Mouse (Mus musculus): ENCODE measurements around the gene Phactr1. TPM values are rescaled to one million over a fixed set of nuclear protein-coding genes. Genes with fewer than 3 reads are reported as not detected.

Phactr1 gene
- total and polyA plus RNA-seq, 3 experiments = not detected

DNA sequence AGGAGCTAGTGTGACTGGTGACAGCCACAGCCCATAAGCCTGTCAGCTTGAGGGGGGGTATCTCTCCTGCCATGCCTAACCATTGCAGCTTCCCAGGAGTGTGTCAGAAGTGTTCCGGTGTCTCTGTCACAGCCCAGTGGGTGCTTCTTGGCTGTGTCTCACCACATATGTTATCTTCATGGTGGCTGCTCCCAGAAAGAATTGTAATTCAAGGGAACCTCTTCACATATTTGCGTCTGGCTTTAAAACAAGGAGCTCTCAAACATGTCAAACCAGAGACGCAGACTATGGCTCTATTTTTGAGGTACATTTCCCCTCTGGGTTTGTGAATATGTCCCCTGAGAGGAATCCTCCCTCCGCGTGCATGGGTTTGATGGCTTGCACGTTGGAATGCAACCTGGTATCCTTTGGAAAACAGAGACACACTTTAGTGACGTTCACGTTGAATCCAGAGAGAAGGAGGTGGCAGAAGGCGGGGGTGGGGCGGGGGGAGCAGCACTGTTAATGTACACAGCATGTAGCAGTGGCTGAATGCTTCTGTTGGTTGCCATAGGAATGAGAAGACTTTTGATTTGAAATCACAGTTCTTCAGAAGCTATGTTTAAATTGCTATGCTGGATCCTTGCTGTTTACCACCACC, 8.7 kb upstream of the Phactr1 start:
- Histone ChIP-seq H3K79me2 (ENCODE audit: control insufficient read depth, insufficient read depth, low read length, poor library complexity) (no peaks in the 10 kb centered on the region), H3K4me3 (ENCODE audit: control insufficient read depth in 1 of 2, insufficient read depth in 1 of 2, low read depth in 2 of 2, low read length in 2 of 2) (no peak overlapping the region), H3K4me1 (ENCODE audit: control insufficient read depth in 1 of 2, insufficient read depth in 2 of 2, low read length in 2 of 2) (no peaks in the 10 kb centered on the region), H3K27ac (ENCODE audit: control insufficient read depth, low read depth, low read length) (no peak overlapping the region), H3K9me3 (replicated peaks; ENCODE audit: insufficient read depth, low read length) (no peaks in the 10 kb centered on the region), H3K36me3 (ENCODE audit: control insufficient read depth in 1 of 2, insufficient read depth in 2 of 2, low read length in 2 of 2) (no peaks in the 10 kb centered on the region), H3K27me3 (ENCODE audit: control insufficient read depth in 1 of 2, insufficient read depth in 2 of 2, low read length in 2 of 2) (no peaks in the 10 kb centered on the region), H3K9ac (ENCODE audit: control insufficient read depth, low read depth, low read length, poor library complexity, severe bottlenecking) (no peak overlapping the region)
- no peak for TF ChIP-seq MEF2A (IDR thresholded peaks at IDR 0.05; ENCODE audit: extremely low read depth, insufficient replicate concordance, low read depth, low read length, poor library complexity, severe bottlenecking)
- no peak for DNase-seq (ENCODE audit: low read depth, low spot score)

DNA sequence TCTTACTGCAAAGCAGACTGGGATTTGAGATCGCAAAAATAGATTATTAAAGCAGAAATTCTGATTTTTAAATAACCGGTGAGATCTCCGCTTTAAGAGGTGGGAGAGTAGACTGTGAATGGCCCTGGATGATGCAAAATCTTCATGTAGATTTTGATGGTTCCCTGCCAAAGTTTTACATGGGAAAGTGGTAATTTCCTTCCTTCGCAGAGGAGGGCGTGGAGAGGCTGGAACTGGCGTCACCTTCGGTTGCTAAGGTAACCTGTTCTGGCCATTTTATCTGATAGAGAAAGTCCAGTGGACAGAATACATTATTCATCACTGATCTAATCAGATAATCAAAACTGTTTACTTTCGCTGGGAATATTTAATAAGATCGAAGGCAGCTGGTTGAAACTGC, 876 bp downstream of the Phactr1 start:
- no peaks in the 10 kb centered on the region for H3K9me3 ChIP-seq (replicated peaks; ENCODE audit: insufficient read depth, low read length)
- no peak overlapping the region for H3K9ac ChIP-seq (ENCODE audit: control insufficient read depth, low read depth, low read length, poor library complexity, severe bottlenecking)
- TF ChIP-seq MAFK (IDR thresholded peaks at IDR 0.05; ENCODE audit: borderline replicate concordance, low read depth, low read length) = no peak
- no peak for TF ChIP-seq TCF12 (IDR thresholded peaks at IDR 0.05; ENCODE audit: low read depth, low read length)
- no peak for TF ChIP-seq RCOR1 (IDR thresholded peaks at IDR 0.05; ENCODE audit: low read depth, low read length)
- no peak for TF ChIP-seq SIN3A (IDR thresholded peaks at IDR 0.05; ENCODE audit: low read length)
- no peak for TF ChIP-seq MAZ (IDR thresholded peaks at IDR 0.05; ENCODE audit: low read depth, low read length)
- TF ChIP-seq TAL1 (IDR thresholded peaks at IDR 0.05; ENCODE audit: low read length) = no peak
- no peak for TF ChIP-seq USF2 (IDR thresholded peaks at IDR 0.05; ENCODE audit: borderline replicate concordance in 1 of 2, insufficient read depth in 1 of 2, low read depth in 1 of 2, low read length in 2 of 2)
- no peak for TF ChIP-seq POLR2A (IDR thresholded peaks at IDR 0.05; ENCODE audit: control insufficient read depth in 1 of 2, insufficient read depth in 1 of 2, low read depth in 1 of 2, low read length in 2 of 2, poor library complexity in 1 of 2)
- TF ChIP-seq BHLHE40 (IDR thresholded peaks at IDR 0.05; ENCODE audit: borderline replicate concordance, low read depth, low read length) = no peak
- TF ChIP-seq HCFC1 (IDR thresholded peaks at IDR 0.05; ENCODE audit: low read depth, low read length) = no peak
- H3K27me3 ChIP-seq (ENCODE audit: control insufficient read depth in 1 of 2, insufficient read depth in 2 of 2, low read length in 2 of 2) = no peaks in the 10 kb centered on the region
- H3K36me3 ChIP-seq (ENCODE audit: control insufficient read depth in 1 of 2, insufficient read depth in 2 of 2, low read length in 2 of 2) = no peaks in the 10 kb centered on the region
- H3K4me1 ChIP-seq (ENCODE audit: control insufficient read depth in 1 of 2, insufficient read depth in 2 of 2, low read length in 2 of 2) = no peaks in the 10 kb centered on the region
- DNase-seq (ENCODE audit: low read depth, low spot score) = no peak
- no peak overlapping the region for H3K4me3 ChIP-seq (ENCODE audit: control insufficient read depth in 1 of 2, insufficient read depth in 1 of 2, low read depth in 2 of 2, low read length in 2 of 2)
- H3K27ac ChIP-seq (ENCODE audit: control insufficient read depth, low read depth, low read length) = no peak overlapping the region
- H3K79me2 ChIP-seq (ENCODE audit: control insufficient read depth, insufficient read depth, low read length, poor library complexity) = no peaks in the 10 kb centered on the region

DNA sequence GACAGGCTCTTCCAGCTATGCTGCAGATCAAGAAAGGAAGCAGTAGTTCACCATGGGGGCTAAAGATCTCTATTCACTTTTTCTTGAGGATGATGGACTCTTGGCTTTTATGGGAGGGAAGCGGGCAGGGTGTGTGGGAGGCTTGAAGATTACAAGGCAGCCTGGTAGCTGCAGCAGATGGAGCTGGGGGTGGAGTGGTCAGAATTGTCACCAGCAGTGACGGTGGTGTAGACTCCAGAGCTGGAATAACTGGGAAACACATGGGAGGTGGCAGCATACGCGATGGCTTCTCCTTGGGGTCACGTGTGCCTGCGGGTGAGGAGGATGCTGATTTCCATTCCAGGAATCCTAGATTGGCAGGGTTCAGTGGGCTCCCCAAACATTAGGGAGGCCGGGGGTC, 3.8 kb downstream of the Phactr1 start:
- TF ChIP-seq NELFE (IDR thresholded peaks at IDR 0.05; ENCODE audit: low read depth, low read length) (no peak), ZC3H11A (IDR thresholded peaks at IDR 0.05; ENCODE audit: low read depth, low read length) (no peak), SMC3 (IDR thresholded peaks at IDR 0.05; ENCODE audit: low read depth, low read length) (no peak), SIN3A (IDR thresholded peaks at IDR 0.05; ENCODE audit: low read length) (no peak), CHD1 (IDR thresholded peaks at IDR 0.05; ENCODE audit: low read depth, low read length) (no peak), MAFK (IDR thresholded peaks at IDR 0.05; ENCODE audit: borderline replicate concordance, low read depth, low read length) (no peak), UBTF (IDR thresholded peaks at IDR 0.05; ENCODE audit: borderline replicate concordance, insufficient read depth, low read depth, low read length) (no peak), ETS1 (IDR thresholded peaks at IDR 0.05; ENCODE audit: low read depth, low read length) (no peak), KAT2A (conservative IDR thresholded peaks at IDR 0.05; ENCODE audit: low read depth, low read length) (no peak), MYC (IDR thresholded peaks at IDR 0.05; ENCODE audit: low read depth, low read length) (no peak), MAZ (IDR thresholded peaks at IDR 0.05; ENCODE audit: low read depth, low read length) (no peak), ELF1 (IDR thresholded peaks at IDR 0.05; ENCODE audit: low read depth, low read length) (no peak), TAL1 (IDR thresholded peaks at IDR 0.05; ENCODE audit: low read length) (no peak), ZKSCAN1 (IDR thresholded peaks at IDR 0.05; ENCODE audit: low read depth, low read length) (no peak), RCOR1 (IDR thresholded peaks at IDR 0.05; ENCODE audit: low read depth, low read length) (no peak), MEF2A (IDR thresholded peaks at IDR 0.05; ENCODE audit: extremely low read depth, insufficient replicate concordance, low read depth, low read length, poor library complexity, severe bottlenecking) (no peak), TBP (IDR thresholded peaks at IDR 0.05; ENCODE audit: low read depth, low read length) (no peak)
- Histone ChIP-seq H3K36me3 (ENCODE audit: control insufficient read depth in 1 of 2, insufficient read depth in 2 of 2, low read length in 2 of 2) (no peaks in the 10 kb centered on the region), H3K79me2 (ENCODE audit: control insufficient read depth, insufficient read depth, low read length, poor library complexity) (no peaks in the 10 kb centered on the region)

More for the DNA sequence above, 3.8 kb downstream of the Phactr1 start:
- Histone ChIP-seq H3K9me3 (replicated peaks; ENCODE audit: insufficient read depth, low read length) (no peaks in the 10 kb centered on the region), H3K9ac (ENCODE audit: control insufficient read depth, low read depth, low read length, poor library complexity, severe bottlenecking) (no peak overlapping the region), H3K4me3 (ENCODE audit: control insufficient read depth in 1 of 2, insufficient read depth in 1 of 2, low read depth in 2 of 2, low read length in 2 of 2) (no peak overlapping the region), H3K4me1 (ENCODE audit: control insufficient read depth in 1 of 2, insufficient read depth in 2 of 2, low read length in 2 of 2) (no peaks in the 10 kb centered on the region), H3K27ac (ENCODE audit: control insufficient read depth, low read depth, low read length) (no peak overlapping the region), H3K27me3 (ENCODE audit: control insufficient read depth in 1 of 2, insufficient read depth in 2 of 2, low read length in 2 of 2) (no peaks in the 10 kb centered on the region)
- DNase-seq (ENCODE audit: low read depth, low spot score) = no peak
